Comparison of ENCODE assay signal across 18 mouse cellular contexts in the genomic region with DNA sequence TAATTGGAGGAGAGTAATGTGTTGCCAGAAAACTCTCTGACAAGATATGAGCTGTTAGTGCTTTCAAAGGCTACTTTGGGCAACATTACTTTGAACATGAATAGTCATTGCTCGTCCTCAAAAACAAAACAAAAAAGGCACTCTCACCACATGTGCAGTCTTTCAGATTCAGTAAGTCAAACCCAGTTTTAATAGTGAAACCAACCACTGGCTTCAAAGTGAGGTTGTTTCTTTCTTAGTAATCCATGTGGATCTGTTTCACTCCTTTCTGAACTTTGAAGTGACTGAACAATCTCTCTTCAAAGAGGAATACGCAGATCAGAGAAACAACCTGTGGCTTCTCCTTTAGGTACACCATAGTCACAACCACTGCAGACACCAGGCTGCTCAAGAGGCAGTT.
"Had no signal": no experiment of that assay in that cellular context is flagged by ENCODE, and none has a peak within 500 bp of the region (broad histone marks: within the 10 kb centered on the region; RNA-seq: fewer than 3 reads in every experiment).

No protein-coding gene starts in this region.

- H3K27ac ChIP-seq: liver, embryonic 14.5 days; stomach, postnatal 0 days had no signal

- H3K4me2 ChIP-seq: liver, embryonic 11.5 days; midbrain, embryonic 11.5 days had no signal

- H3K9ac ChIP-seq: liver, embryonic 14.5 days had no signal

- ATAC-seq: intestine, embryonic 16.5 days had no signal

- DNase-seq: kidney, adult 18-20 months; kidney, adult 9 months; kidney, postnatal 14 days; kidney, postnatal 4 days; lung, adult 2 months; lung, postnatal 10 days; lung, postnatal 4 days; midbrain, embryonic 14.5 days; right cerebral cortex, adult 18-20 months; right cerebral cortex, postnatal 14 days; right cerebral cortex, postnatal 4 days; thymus, adult 18-20 months; thymus, postnatal 36 days had no signal
